Mouse (Mus musculus) heart, adult 2 months (tissue): ENCODE measurements at regions not wholly inside any gene's neighbourhood (a gene's known extent, or its start where the extent isn't known, plus 50 kb on each side); places are given as distances from the start of the nearest gene placed in this dataset.

ENCODE experiments used
- CTCF ChIP-seq: fragments of 200-600 bp; IDR thresholded peaks from 2 replicates; pipeline ENCODE4 v1.8.1; 2022; ENCODE audit warnings: antibody characterized with exemption, mild to moderate bottlenecking, moderate library complexity
- POLR2A ChIP-seq: fragments of 200-500 bp; IDR thresholded peaks from 2 replicates; pipeline ENCODE4 v1.6.1; 2011; ENCODE audit warnings: mild to moderate bottlenecking, low read depth, low read length, control low read depth; ENCODE audit not compliant: insufficient read depth

DNA sequence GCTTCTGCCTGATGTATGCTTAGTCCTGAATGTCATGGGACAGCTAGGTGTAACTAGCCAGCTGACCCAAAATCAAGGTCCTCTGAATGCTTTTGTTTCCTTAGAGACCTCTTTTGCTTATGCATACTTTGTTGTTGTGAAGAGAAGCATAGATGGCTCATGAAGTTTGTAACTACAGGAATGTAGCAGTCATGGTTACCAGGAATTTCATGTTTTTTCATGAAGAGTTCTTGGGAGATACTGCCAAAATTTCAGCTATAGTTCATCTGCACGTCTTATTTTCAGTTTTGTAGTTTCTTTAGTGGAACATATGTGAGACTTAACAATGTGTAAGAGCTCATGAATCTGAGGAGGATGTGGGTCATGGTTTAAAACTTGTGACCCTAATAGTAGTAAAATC, 1059.6 kb upstream of the Slc10a2 start:
- TF ChIP-seq POLR2A (no peak), CTCF (no peak)
